Mouse (Mus musculus): ENCODE measurements around the gene Gm28051.

DNA sequence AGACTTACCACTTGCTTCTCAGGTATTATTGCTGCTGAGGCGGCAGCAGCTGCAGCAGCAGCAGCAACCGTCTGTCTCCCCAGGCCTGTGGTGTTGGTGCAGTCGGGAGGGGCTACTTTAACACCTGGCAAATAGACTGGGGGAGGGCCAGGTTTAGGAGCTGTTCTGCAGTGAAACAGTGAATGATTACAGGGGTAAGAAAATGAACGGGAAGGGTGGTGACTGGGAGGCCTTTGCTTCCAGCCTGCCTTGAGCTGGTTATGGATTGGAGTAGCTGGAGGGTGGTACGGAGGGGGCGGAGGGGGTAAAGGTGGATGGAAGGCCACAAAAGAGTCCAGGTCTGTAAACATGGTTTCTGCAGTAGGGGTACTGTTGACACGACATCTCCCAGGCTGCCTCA lies 30.4 kb upstream of the Gm28051 start:
- TF ChIP-seq POLR2AphosphoS2 (IDR thresholded peaks at IDR 0.05; ENCODE audit: insufficient read length, low read depth), result no peak
- TF ChIP-seq CEBPB (IDR thresholded peaks at IDR 0.05; ENCODE audit: insufficient read depth, poor library complexity, severe bottlenecking), result no peak
- no peak for TF ChIP-seq MAX (IDR thresholded peaks at IDR 0.05; ENCODE audit: low read depth)
- no peak for TF ChIP-seq MYOD1 (IDR thresholded peaks at IDR 0.05; ENCODE audit: control insufficient read depth in 1 of 3, insufficient read length in 2 of 3, low read depth in 2 of 3)
- no peak for TF ChIP-seq TCF12 (IDR thresholded peaks at IDR 0.05; ENCODE audit: insufficient read depth, poor library complexity, severe bottlenecking)

All from myocyte (in vitro differentiated cells).